Mouse (Mus musculus) E14TG2a.4 (cell line): ENCODE results near the gene Srbd1.

Experiments
- CTCF ChIP-seq: conservative IDR thresholded peaks from 2 replicates; pipeline ENCODE4 v1.5.1; 2014; ENCODE audit warnings: low read length
- NANOG ChIP-seq: IDR thresholded peaks from 2 replicates; pipeline ENCODE4 v1.6.1; 2014; ENCODE audit warnings: borderline replicate concordance, low read length, mixed read lengths
- POU5F1 ChIP-seq: IDR thresholded peaks from 2 replicates; pipeline ENCODE4 v1.6.1; 2014; ENCODE audit warnings: low read length, borderline replicate concordance

GRCm38 (mm10) chr17:86029175-86029574 lies 115.8 kb downstream of the Srbd1 start:
- TF ChIP-seq CTCF = no peak
- no peak for TF ChIP-seq NANOG
- no peak for TF ChIP-seq POU5F1
